Mouse (Mus musculus) spleen, adult 2 months (tissue): Measurements from ENCODE around the gene Cfap299.

Experiments used
- CTCF ChIP-seq: fragments of 200-500 bp; IDR thresholded peaks from 2 replicates; pipeline ENCODE4 v1.5.1; 2011; ENCODE audit warnings: mild to moderate bottlenecking, inconsistent platforms; ENCODE audit not compliant: insufficient read depth, insufficient read length, insufficient replicate concordance; ENCODE audit errors: extremely low read depth
- POLR2A ChIP-seq: fragments of 200-500 bp; IDR thresholded peaks from 2 replicates; pipeline ENCODE4 v1.6.1; 2011; ENCODE audit warnings: low read depth, low read length, inconsistent platforms

DNA sequence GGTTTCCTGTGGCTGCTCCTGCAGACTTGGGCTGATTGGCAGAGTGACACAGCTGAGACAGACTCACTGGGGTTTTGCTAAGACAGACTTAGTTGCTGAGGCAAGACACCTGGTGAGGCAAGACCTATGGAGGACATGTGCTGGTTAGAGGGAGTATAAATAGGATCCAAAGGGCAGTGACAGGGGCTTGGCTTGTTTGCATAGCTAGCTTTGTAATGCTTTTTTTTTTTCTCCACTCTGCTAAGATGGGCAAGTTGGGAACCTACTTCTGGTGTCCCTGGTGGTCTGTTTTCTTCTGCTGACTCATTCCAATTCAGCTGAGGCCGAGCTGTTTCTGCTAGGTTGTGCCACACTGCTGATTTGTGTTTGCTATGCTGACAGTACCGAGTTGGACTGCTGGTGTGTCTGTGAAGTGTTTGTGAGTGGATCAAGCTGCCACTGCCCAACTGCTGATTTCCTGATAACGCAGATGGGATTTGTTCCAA is 240.0 kb downstream of the Cfap299 start:
- no peak for TF ChIP-seq CTCF
- no peak for TF ChIP-seq POLR2A
